Mouse (Mus musculus): ENCODE data around the gene Sgms2.
"Not testable (repeated sequence)": the region's sequence is repeated elsewhere in the genome, so short reads cannot be mapped to it uniquely, and the experiment has no call there.

Gene Sgms2

GRCm38 (mm10) chr3:131356026-131356425 lies 135.2 kb downstream of the Sgms2 start:
- DNase-seq, result no peak

GRCm38 (mm10) chr3:131350539-131350938 lies 140.7 kb downstream of the Sgms2 start:
- no peak for DNase-seq

- DNase-seq, result no peak
Measured at GRCm38 (mm10) chr3:131349013-131349412, 142.2 kb downstream of the Sgms2 start.

GRCm38 (mm10) chr3:131348579-131348950 lies 142.6 kb downstream of the Sgms2 start:
- no peak for DNase-seq

- peak; percentile 57 for DNase-seq
Measured at GRCm38 (mm10) chr3:131347831-131348578, 143.2 kb downstream of the Sgms2 start.

GRCm38 (mm10) chr3:131345903-131346302 lies 145.3 kb downstream of the Sgms2 start:
- no peak for DNase-seq

GRCm38 (mm10) chr3:131343311-131343710 lies 147.9 kb downstream of the Sgms2 start:
- no peak for DNase-seq

- DNase-seq, result no peak
Measured at GRCm38 (mm10) chr3:131340885-131341284, 150.3 kb downstream of the Sgms2 start.

GRCm38 (mm10) chr3:131339280-131339679 lies 151.9 kb downstream of the Sgms2 start:
- no peak for DNase-seq

GRCm38 (mm10) chr3:131337749-131338148 lies 153.5 kb downstream of the Sgms2 start:
- not testable (repeated sequence) for DNase-seq

GRCm38 (mm10) chr3:131336629-131337028 lies 154.6 kb downstream of the Sgms2 start:
- DNase-seq, result no peak

GRCm38 (mm10) chr3:131335117-131335547 lies 156.1 kb downstream of the Sgms2 start:
- peak; percentile 31 for DNase-seq

GRCm38 (mm10) chr3:131327189-131327588 lies 164.0 kb downstream of the Sgms2 start:
- DNase-seq, result no peak

GRCm38 (mm10) chr3:131326637-131327036 lies 164.6 kb downstream of the Sgms2 start:
- DNase-seq, result no peak

GRCm38 (mm10) chr3:131322081-131322815 lies 169.0 kb downstream of the Sgms2 start:
- no peak for DNase-seq

- DNase-seq, result peak; percentile 88
Measured at GRCm38 (mm10) chr3:131320184-131320583, 171.0 kb downstream of the Sgms2 start.

GRCm38 (mm10) chr3:131318211-131318610 lies 173.0 kb downstream of the Sgms2 start:
- no peak for DNase-seq

- no peak for DNase-seq
Measured at GRCm38 (mm10) chr3:131317126-131317525, 174.1 kb downstream of the Sgms2 start.

- no peak for DNase-seq
Measured at GRCm38 (mm10) chr3:131315957-131316510, 175.2 kb downstream of the Sgms2 start.

GRCm38 (mm10) chr3:131312340-131312739 lies 178.9 kb downstream of the Sgms2 start:
- DNase-seq, result no peak

GRCm38 (mm10) chr3:131310572-131310971 lies 180.6 kb downstream of the Sgms2 start:
- DNase-seq, result no peak

- no peak for DNase-seq
Measured at GRCm38 (mm10) chr3:131307811-131308210, 183.4 kb downstream of the Sgms2 start.

- no peak for DNase-seq
Measured at GRCm38 (mm10) chr3:131306255-131306654, 185.0 kb downstream of the Sgms2 start.

GRCm38 (mm10) chr3:131303320-131303714 lies 187.9 kb downstream of the Sgms2 start:
- DNase-seq, result no peak
